Mouse (Mus musculus): Measurements from ENCODE around the gene Cfc1.
"Not testable (repeated sequence)": the region's sequence is repeated elsewhere in the genome, so short reads cannot be mapped to it uniquely, and the experiment has no call there.

Cfc1 gene

GRCm38 (mm10) chr1:34535043-34535698 is at the start of gene Cfc1:
TSS of gene Cfc1 (plus strand) at chr1:34535648.
- not testable (repeated sequence) for DNase-seq (ENCODE audit: low spot score in 2 of 2)

- no peak for DNase-seq (ENCODE audit: low spot score in 2 of 2)
These were observed 48.1 kb upstream of the Cfc1 start for GRCm38 (mm10) chr1:34487383-34487782.

- DNase-seq (ENCODE audit: low spot score in 2 of 2): peak in 1 of 2 experiments; percentile 43
These were observed 45.5 kb upstream of the Cfc1 start for GRCm38 (mm10) chr1:34489852-34490541.

- no peak for DNase-seq (ENCODE audit: low spot score in 2 of 2)
These were observed 44.0 kb upstream of the Cfc1 start for GRCm38 (mm10) chr1:34491480-34491879.

GRCm38 (mm10) chr1:34502991-34503390 is 32.5 kb upstream of the Cfc1 start:
- DNase-seq (ENCODE audit: low spot score in 2 of 2): no peak

DNA sequence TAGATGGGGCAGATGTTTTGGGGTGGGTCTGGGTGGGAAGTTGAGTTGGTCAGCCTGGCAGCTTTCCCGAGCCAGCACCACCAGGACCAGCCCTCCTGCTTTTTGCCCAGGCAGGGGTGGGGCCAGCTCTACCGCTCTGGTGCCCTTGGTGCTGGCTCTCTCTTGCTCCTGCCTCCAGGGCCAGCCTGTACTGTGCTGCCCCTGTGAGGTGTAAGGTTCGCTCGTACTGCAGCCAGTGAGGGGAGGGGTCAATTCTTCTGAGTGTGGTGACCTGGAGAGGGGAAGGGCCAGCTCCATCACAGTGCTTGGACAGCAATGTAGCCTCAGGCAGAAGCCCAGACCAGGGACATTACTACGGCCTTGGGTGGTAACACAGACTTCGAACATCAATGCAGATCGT is 30.1 kb upstream of the Cfc1 start:
- no peak for DNase-seq (ENCODE audit: low spot score in 2 of 2)

GRCm38 (mm10) chr1:34505970-34506551 is 29.4 kb upstream of the Cfc1 start:
- DNase-seq (ENCODE audit: low spot score in 2 of 2): no peak

DNA sequence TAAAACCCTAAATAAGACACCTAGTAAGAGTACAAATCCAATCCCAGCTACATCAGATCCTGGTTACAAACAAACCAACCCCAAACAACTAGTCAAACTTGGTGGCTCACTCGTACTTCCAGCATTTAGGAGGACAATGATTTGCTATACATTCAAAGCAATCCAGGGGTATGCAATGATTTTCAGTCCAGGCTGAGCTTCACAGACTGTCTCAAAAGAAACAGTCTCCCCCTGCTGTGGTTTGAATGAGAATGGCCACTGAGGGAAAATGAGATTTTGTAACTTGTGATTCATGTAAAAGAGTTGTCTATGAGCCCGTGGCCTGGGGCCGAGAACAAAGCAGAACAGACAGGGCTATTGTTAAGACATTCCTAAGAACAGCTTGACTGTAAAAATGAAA is 27.5 kb upstream of the Cfc1 start:
- DNase-seq (ENCODE audit: low spot score in 2 of 2): no peak

GRCm38 (mm10) chr1:34510575-34510981 is 24.9 kb upstream of the Cfc1 start:
- peak; percentile 81 to 82 for DNase-seq (ENCODE audit: low spot score in 2 of 2)

- DNase-seq (ENCODE audit: low spot score in 2 of 2): peak; percentile 64 to 69
These were observed 24.4 kb upstream of the Cfc1 start for GRCm38 (mm10) chr1:34511027-34511426.

DNA sequence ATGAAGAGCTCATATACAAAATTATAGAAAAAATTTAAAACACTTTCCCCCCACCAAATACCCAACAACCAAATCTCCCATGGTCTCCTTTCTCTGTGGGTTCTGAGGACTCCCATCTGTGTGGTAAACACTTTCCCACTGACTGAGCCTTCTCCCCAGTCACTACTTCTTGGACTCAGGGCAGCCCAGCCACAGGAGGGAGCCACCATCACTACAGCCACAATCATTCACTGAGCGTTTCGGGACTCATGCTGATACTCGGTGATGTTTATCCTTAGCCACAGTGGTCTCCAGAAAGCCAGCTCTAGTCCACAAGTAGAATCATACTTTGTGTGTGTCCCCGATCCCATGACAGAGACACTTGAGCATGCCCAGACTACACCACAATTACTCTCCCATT is 22.4 kb upstream of the Cfc1 start:
- DNase-seq (ENCODE audit: low spot score in 2 of 2): no peak

DNA sequence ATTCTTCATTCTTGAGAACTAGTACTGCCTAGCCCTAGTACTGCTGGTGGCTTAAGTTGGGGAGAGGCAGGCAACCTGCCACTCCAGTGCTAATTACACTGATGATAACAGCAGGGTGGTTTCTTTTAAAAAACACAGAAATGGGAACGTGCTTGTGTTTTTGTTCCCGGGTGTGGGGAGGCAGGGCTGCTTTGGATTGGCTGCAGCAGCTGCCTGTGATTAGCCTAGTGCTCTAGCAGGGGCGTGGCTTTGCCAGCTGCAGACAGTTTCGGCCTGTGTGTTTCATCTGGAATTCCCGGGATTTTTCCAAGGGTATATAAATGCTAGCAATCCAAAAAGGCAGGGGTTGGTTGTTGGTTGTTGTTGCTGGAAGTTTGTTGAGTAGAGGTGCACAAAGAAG is 18.9 kb upstream of the Cfc1 start:
- DNase-seq (ENCODE audit: low spot score in 2 of 2): no peak

DNA sequence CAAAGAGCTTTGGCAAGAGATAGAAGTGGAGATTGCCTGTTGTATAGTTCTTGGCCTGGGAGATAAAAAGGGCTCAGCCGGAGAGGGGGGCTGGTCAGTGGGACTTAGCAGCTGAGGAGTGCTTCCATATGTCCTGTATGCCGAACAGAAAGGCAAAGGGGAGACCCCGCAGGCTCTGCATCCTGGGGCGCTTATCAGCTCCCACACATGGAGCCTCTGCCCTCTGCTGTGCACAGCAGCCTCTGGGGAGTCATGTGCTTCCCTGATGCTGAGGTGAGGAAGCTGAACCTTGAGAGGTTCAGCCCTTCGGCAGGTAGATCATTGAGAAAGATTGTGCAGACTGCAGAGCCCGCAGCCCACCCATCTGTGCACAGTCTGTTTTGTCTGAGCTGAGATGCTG is 18.2 kb upstream of the Cfc1 start:
- not testable (repeated sequence) for DNase-seq (ENCODE audit: low spot score in 2 of 2)

DNA sequence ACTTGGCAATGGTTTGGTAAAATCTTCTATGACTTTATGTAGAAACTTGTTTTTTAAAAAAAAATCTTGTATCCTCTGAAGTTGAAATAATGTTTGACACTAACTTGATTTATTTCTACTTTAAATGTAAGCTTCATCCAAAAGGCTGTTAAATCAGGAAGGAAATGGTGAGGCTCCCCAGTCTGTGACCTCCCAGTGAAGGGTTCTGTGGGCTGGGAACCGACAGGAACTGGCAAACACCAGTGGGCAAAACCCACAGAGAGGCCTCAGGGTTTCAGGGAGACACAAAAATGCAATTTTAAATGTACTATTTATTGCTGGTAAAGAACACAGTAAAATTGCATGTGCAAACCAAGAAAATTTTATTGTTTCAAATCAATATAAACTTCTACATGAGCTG is 17.7 kb upstream of the Cfc1 start:
- DNase-seq (ENCODE audit: low spot score in 2 of 2): not testable (repeated sequence)

DNA sequence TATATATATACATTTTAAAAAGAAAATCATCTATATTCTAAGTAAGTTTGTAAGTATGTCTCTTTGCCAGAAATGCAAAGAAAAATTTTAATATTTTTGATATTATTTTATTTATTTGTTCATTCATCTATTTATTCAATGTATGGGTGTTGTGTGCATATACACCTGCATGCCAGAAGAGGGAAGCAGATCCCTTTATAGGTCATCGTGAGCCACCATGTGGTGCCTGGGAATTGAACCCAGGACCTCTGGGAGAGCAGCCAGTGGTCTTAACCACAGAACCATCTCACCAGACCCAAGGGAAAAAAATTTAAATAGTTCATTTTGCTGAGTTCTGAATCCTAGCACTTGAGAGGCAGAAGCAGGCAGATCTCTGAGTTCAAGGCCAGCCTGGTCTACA is 17.2 kb upstream of the Cfc1 start:
- no peak for DNase-seq (ENCODE audit: low spot score in 2 of 2)

- no peak for DNase-seq (ENCODE audit: low spot score in 2 of 2)
These were observed 13.1 kb upstream of the Cfc1 start for GRCm38 (mm10) chr1:34522205-34522849.

DNA sequence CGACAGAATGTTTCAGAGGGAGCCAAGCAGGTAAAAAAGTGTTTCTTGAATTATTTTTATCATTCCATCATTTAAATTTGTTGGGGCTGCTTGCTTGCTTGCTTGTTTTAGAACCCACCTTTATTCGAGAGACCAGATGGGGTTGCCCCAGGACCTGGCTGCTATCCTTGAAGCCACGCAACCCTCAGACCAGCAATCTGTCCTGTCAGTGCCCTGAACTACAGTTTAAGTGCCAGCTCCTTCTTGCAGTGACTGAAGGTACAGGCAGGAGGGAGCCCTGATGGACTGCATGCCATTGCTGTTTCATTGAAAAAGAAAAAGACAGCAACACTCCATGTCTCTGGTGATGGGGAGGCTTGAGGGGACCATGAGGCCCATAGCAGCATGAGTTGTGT is 12.6 kb upstream of the Cfc1 start:
- no peak for DNase-seq (ENCODE audit: low spot score in 2 of 2)

DNA sequence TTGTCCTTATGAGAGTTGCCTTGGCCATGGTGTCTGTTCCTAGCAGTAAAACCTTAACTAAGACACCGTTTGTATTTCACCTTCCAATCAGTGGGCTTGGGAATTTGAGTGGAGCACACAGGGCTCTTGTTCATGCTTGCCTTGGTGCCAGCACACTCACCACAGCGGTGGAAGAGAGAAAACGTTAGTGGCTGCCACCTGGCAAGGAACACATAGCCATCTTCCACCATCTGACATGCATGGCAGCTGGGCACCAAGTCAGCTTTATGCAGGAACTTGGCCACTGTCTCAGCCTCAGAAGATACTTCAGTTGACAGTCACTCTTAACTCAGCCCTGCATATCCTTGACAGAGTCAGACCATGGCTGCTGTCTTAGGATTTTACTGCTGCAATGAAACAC is 11.8 kb upstream of the Cfc1 start:
- no peak for DNase-seq (ENCODE audit: low spot score in 2 of 2)

DNA sequence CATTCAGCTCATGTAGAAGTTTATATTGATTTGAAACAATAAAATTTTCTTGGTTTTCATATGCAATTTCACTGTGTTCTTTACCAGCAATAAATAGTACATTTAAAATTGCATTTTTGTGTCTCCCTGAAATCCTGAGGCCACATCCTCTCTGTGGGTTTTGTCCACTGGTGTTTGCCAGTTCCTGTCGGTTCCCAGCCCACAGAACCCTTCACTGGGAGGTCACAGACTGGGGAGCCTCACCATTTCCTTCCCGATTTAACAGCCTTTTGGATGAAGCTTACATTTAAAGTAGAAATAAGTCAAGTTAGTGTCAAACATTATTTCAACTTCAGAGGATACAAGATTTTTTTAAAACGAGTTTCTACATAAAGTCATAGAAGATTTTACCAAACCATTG is 874 bp upstream of the Cfc1 start:
- not testable (repeated sequence) for DNase-seq (ENCODE audit: low spot score in 2 of 2)

DNA sequence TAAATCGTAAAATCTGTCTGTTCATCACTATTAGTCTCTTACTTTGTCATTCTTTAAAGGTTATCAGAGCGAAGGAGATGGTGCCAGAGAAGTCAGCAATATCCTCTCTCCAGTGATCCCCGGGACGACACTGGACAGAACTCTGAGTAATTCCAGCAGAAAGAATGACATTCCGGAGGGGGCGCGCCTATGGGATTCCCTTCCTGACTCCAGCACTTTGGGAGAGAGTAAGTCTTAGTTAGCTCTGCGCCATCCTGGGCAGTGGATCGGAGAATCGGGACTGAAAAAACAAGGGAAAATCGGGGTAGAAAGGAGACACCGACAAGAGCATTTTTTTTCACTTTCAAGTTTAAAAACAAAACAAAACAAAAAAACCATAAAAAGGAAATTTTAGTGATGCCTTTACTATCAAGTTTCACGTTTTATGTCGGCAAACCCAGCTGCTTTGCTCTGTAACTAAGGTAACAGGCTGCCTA is 881 bp downstream of the Cfc1 start:
- DNase-seq (ENCODE audit: low spot score in 2 of 2): no peak

DNA sequence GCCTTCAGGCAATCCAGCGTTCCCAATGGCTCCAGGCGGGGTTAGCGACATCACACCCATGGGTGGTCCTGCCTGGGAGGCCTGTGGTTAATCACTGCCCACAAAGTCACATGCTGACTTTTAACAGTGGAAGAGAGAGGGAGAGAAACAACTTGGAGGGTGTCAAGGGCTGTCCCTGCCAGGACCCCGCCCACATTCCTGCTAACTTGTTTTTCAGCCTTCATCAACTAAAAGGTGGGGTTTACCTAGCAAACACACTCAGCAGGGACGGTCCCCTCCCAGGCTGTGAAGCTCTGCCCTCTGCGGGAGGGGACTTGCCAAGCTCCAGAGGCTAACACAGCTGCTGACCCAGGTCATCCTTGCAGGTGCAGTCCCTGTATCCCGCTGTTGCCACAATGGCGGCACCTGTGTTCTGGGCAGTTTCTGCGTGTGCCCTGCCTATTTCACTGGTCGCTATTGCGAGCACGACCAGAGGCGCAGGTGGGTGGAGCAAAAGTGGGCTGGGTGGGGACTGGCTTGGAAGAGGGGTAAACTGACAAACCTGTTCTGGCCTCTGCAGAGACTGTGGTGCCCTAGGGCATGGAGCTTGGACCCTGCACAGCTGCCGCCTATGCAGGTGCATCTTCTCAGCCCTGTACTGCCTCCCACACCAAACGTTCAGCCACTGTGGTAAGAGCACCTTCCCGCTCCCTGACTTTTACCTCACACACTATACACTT is 1.5 kb downstream of the Cfc1 start:
- no peak for DNase-seq (ENCODE audit: low spot score in 2 of 2)

DNA sequence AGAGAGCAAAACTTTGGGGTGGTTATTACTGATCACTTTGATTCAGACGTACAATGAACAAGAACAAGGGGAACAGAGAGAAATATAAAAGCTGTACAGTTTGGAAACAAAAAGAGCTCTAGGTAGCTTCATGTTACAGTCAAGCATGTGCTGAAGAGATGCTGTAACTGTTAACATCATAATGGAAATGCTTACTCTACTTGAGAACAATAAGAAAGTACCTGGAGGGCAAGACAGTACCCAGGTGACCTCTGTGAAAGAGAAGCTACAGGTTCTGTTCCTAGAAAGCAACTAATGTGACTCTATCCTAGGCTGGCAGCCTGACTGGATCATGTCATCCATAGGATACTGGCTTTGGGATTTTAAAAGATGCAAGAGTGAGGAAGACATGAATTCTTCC is 11.6 kb downstream of the Cfc1 start:
- DNase-seq (ENCODE audit: low spot score in 2 of 2): no peak

Data from spleen, postnatal 36 days (tissue).